Mouse (Mus musculus) granulocyte monocyte progenitor cell, adult 5-6 weeks (primary cell): ENCODE results near the gene Rhof. TPM values are rescaled to one million over a fixed set of nuclear protein-coding genes. Genes with fewer than 3 reads are reported as not detected.
A peak's percentile ranks its signal among the peaks of the same experiment; 100 is the strongest.

Experiments used
- ATAC-seq: replicated peaks from 2 replicates; pipeline ENCODE4 v1.8.0; 2016; ENCODE audit warnings: mild to moderate bottlenecking, moderate TSS enrichment, inconsistent platforms; ENCODE audit not compliant: poor library complexity, severe bottlenecking
- total RNA-seq, 2 experiments: library from RNA; stranded (forward) in 1 of 2; stranded (reverse) in 1 of 2; fragments of 200-712, 200-1000 nt in 1 of 2; fragments of >200 nt in 1 of 2; fragmentation: Nextera tagmentation in 1 of 2; gene quantifications; 2 replicates each; pipeline ENCODE4 v1.2.3; 2014 to 2017

Rhof gene
- total RNA-seq, 2 experiments from 2014 or later = 0.26 to 1.5 TPM

- ATAC-seq = no peak
Measured at GRCm38 (mm10) chr5:123137044-123137909, 4.8 kb upstream of the Rhof start.

- ATAC-seq = peak; percentile 18
Measured at GRCm38 (mm10) chr5:123136361-123137043, 4.0 kb upstream of the Rhof start.

- peak; percentile 5 for ATAC-seq
Measured at GRCm38 (mm10) chr5:123135471-123136360, 3.2 kb upstream of the Rhof start.

- no peak for ATAC-seq
Measured at GRCm38 (mm10) chr5:123134875-123135382, 2.4 kb upstream of the Rhof start.

- no peak for ATAC-seq
Measured at GRCm38 (mm10) chr5:123134186-123134874, 1.8 kb upstream of the Rhof start.

GRCm38 (mm10) chr5:123133784-123134143 is 1.3 kb upstream of the Rhof start:
- no peak for ATAC-seq

GRCm38 (mm10) chr5:123133083-123133783 is 741 bp upstream of the Rhof start:
- ATAC-seq = peak; percentile 18

GRCm38 (mm10) chr5:123130814-123131148 is 1.7 kb downstream of the Rhof start:
- ATAC-seq = no peak

GRCm38 (mm10) chr5:123130030-123130813 is 2.3 kb downstream of the Rhof start:
- no peak for ATAC-seq

- no peak for ATAC-seq
Measured at GRCm38 (mm10) chr5:123129170-123129757, 3.2 kb downstream of the Rhof start.

GRCm38 (mm10) chr5:123128426-123129169 is 3.9 kb downstream of the Rhof start:
- peak; percentile 72 for ATAC-seq

GRCm38 (mm10) chr5:123127031-123127430 is 5.5 kb downstream of the Rhof start:
- no peak for ATAC-seq

GRCm38 (mm10) chr5:123125638-123126406 is 6.7 kb downstream of the Rhof start:
- ATAC-seq = peak; percentile 61

GRCm38 (mm10) chr5:123125105-123125504 is 7.4 kb downstream of the Rhof start:
- ATAC-seq = no peak

- ATAC-seq = no peak
Measured at GRCm38 (mm10) chr5:123122181-123122580, 10.3 kb downstream of the Rhof start.

- no peak for ATAC-seq
Measured at GRCm38 (mm10) chr5:123120624-123121215, 11.8 kb downstream of the Rhof start.
